Mouse (Mus musculus): Measurements from ENCODE around the gene Trafd1.

Gene Trafd1

DNA sequence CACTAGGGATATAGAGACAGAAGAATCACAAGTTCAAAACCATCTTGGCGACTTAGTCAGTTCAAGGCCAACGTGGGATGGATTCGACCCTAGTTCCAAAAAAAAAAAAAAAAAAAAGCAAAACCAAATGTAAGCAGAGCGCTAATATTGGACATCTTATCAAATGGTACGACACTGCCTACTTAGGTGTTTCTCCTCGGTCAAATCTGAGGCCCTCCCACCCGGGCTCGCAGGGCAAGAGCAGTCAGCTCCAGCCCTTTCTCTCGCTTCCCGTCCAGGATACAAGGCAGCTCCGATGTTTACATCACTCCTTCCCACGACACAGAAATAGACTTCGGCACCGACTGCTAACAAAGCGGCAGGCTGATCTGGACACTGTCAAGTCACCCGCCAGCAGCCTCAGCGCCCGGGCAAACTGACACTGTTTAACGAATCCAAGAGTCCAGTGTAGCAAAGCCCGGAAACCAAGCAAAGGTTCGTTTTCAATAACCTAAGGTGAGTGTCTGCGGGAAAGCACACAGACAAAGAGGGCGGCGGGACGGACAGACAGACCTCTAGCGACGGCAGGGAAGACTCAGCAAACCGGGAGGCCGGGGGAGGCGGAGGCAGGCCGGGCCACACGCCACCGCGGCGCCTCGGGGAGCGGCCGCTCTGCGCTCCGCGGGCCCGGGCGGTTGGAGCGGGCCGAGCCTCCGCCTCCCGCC is 523 bp downstream of the Trafd1 start:
- in situ Hi-C loops (cut with MboI; ENCODE audit: unreplicated experiment in 2 of 2), result no loop called here

DNA sequence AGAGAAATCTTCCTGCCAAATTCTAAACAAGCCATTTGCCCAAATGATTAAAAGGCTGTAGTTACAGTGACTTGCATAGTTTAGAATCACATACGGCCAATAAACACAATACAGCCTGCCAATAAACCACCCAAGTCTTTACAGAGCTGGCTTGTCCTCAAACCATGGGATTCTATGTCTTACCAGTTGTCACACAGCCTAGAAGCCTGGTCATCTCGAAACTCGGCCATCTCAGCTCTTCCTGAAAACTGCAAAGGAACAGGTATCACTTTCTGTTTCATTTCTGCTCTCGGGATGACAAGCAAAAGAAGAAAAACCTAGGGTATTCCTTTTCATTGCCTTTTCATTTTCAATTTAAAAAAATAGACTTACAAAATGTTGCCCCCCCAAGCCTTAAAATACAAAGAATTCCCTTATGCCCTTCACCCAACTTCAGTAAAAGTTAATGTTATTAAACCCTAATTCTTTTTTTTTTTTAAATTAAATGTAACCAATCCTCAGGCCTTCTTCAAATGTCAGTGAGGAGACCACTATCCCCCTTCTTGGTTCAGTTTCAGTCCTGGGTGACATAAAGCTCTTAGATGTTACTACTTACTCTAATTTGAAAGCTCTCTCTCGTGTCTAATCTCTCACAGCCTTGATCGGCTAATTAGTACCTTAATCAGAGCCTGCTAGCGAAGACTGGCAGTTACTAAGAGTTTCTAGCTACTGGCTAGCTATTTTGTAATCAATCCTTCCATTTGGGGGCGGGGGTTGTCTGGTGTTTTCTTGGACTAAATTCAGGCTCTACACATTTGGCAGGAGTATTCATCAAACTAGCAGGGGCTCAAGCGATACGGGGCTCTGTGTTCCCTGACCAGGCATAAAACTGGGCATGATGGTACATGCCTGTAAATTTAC is 1.3 kb downstream of the Trafd1 start:
- in situ Hi-C loops (cut with MboI; ENCODE audit: unreplicated experiment in 2 of 2), result no loop called here

GRCm38 (mm10) chr5:121380692-121381091 is 4.7 kb downstream of the Trafd1 start:
- in situ Hi-C loops (cut with MboI; ENCODE audit: unreplicated experiment in 2 of 2), result no loop called here

- in situ Hi-C loops (cut with MboI; ENCODE audit: unreplicated experiment in 2 of 2), result loop anchor here (5.0 kb wide), 1 partner anchor 161 kb away; no protein-coding TSS in a partner anchor
Measured at GRCm38 (mm10) chr5:121378678-121379256, 6.7 kb downstream of the Trafd1 start.

- in situ Hi-C loops (cut with MboI; ENCODE audit: unreplicated experiment in 2 of 2), result loop anchor here (5.0 kb wide), 1 partner anchor 160 kb away; no protein-coding TSS in a partner anchor
Measured at GRCm38 (mm10) chr5:121376972-121377371, 8.5 kb downstream of the Trafd1 start.

DNA sequence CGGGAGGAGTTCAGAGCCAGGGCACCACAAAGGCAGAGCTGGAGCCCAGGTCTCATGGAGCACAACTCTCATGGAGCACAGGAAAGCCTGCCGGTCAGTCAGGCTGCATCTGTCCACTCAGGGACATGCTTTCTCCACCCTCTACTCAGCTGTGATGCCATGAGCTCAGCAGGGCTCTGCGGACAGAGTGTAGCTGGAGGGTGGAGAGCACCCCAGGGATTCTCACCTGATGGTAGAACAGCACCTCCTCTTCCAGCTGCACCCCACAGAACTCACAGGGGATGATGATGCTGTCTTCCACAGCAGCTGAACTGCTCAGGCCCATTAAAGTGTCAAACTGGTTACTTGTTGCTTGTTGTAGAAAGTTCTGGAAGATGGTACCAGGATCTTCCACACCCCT is 10.6 kb downstream of the Trafd1 start:
- in situ Hi-C loops (cut with MboI; ENCODE audit: unreplicated experiment in 2 of 2), result loop anchor here (5.0 kb wide), 1 partner anchor 157 kb away; no protein-coding TSS in a partner anchor

DNA sequence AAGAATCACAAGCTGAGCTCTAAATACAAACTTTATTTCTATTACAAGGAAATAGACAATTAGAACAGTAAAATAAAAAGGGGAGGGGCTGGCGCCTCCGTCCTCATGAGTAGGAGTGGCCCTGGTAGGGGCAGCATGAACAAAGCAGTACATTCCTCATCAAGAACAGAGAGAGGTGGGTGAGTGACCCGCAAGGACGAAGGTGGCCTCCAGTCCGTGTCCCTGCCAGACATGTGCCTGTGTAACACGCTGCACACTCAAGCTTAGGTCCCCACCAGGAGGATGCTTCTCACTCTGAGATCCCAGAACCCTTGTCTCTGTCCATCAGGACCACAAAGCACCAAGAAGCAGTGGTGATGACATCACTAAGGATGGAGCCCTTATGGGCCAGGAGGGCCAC is 13.7 kb downstream of the Trafd1 start:
- in situ Hi-C loops (cut with MboI; ENCODE audit: unreplicated experiment in 2 of 2), result no loop called here

DNA sequence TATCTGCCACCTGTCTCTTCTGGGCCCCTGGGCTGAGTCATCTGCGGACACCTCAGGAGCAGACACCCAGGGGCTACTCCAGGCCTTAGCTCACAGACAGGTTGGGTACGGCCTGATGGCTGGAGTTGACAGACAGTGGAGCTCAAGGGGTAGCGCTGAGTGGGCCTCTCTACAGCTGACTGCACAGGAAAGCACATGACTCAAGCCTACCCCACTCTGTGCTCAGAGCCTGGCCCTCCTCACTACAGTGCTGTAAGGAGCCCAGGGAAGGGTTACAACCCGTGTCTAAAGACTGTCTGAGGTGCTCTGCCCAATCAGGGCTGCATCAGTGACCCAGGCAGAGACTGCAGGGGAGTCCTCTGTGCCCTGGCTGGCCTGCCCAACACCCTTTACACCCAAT is 18.2 kb downstream of the Trafd1 start:
- in situ Hi-C loops (cut with MboI; ENCODE audit: unreplicated experiment in 2 of 2), result no loop called here

GRCm38 (mm10) chr5:121366449-121367225 is 18.8 kb downstream of the Trafd1 start:
- in situ Hi-C loops (cut with MboI; ENCODE audit: unreplicated experiment in 2 of 2), result no loop called here

GRCm38 (mm10) chr5:121363441-121363840 is 22.0 kb downstream of the Trafd1 start:
- in situ Hi-C loops (cut with MboI; ENCODE audit: unreplicated experiment in 2 of 2), result no loop called here

GRCm38 (mm10) chr5:121361696-121362095 is 23.7 kb downstream of the Trafd1 start:
- in situ Hi-C loops (cut with MboI; ENCODE audit: unreplicated experiment in 2 of 2), result no loop called here

DNA sequence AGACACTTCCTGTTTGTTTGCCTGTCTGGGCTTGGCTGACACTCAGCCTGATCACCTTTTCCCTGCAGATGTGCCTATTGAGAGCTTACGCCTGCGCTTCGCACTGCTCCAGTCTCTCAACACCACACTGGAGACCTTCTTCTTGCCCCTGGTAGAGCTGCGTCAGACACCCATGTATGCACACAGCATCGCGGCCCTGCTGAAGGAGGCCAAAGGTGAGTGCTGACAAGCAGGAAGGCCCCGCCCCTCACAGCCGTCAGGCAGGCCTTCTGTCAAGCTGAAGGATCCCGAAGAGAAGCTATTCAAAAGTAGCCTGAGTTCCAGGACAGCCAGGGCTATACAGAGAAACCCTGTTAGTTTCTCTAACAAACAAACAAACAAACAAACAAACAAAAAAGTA is 26.2 kb downstream of the Trafd1 start:
- in situ Hi-C loops (cut with MboI; ENCODE audit: unreplicated experiment in 2 of 2), result no loop called here

- in situ Hi-C loops (cut with MboI; ENCODE audit: unreplicated experiment in 2 of 2), result loop anchor here in 1 of 2 experiments (10.0 kb wide), 1 partner anchor 421 kb away; no protein-coding TSS in a partner anchor
Measured at GRCm38 (mm10) chr5:121343997-121344396, 41.4 kb downstream of the Trafd1 start.

- in situ Hi-C loops (cut with MboI; ENCODE audit: unreplicated experiment in 2 of 2), result loop anchor here in 1 of 2 experiments (10.0 kb wide), 1 partner anchor 422 kb away; no protein-coding TSS in a partner anchor
Measured at GRCm38 (mm10) chr5:121342490-121342889, 42.9 kb downstream of the Trafd1 start.

GRCm38 (mm10) chr5:121340965-121341473 is 44.4 kb downstream of the Trafd1 start:
- in situ Hi-C loops (cut with MboI; ENCODE audit: unreplicated experiment in 2 of 2), result loop anchor here in 1 of 2 experiments (10.0 kb wide), 1 partner anchor 424 kb away; no protein-coding TSS in a partner anchor

DNA sequence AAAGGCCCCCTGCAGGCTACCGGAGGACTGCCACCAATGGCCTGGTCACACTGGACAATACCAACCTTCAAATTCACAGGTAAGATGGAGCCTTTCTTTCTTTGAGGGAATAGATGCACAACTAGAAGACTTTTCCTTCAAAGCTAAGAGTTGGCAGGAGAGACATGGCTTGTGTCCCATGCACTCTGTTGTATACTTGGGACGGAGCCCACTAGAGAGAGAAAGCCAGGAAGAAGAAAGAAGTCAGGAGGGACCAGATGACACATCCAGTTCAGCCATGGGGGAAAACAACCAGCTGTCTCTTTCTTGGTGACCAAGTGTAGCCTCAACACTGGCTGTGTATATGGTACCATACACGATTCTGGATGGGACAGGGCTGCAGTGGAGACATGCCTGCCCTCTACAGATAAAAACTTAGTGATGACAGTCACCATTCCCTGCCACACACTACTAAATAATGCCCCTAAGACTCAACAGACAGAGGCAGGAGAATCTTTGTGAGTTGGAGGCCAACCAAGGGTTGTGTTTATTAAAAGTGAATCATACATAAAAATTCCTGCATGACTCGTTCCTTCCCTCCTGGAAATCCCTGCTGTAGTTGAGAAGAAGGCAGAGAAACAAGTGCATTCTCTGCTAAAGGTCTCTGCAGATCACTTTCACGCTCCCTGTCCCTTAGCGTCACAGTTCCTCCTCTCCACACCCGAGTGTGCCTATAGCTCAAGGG is 45.8 kb downstream of the Trafd1 start:
- in situ Hi-C loops (cut with MboI; ENCODE audit: unreplicated experiment in 2 of 2), result loop anchor here in 1 of 2 experiments (10.0 kb wide), 1 partner anchor 425 kb away; no protein-coding TSS in a partner anchor

DNA sequence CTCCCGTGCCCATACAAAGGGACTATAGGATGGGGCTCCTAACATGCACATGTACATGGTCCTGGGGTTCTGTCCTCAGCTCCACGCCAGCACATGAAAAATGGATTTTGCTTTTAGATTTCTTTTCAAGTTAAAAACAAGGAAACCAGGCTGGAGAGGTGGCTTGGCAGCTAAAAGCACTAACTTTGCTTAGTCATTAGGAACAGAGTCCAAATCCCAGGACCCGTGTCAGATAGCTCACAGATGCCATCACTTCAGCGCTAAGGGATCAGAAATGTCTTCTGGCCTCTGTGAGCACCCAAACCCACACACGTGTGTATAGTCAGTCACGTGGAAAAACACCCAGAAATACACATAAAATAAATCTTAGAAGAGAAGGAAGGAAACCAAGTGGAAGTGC is 48.7 kb downstream of the Trafd1 start:
- in situ Hi-C loops (cut with MboI; ENCODE audit: unreplicated experiment in 2 of 2), result no loop called here

GRCm38 (mm10) chr5:121336009-121336408 is 49.4 kb downstream of the Trafd1 start:
- in situ Hi-C loops (cut with MboI; ENCODE audit: unreplicated experiment in 2 of 2), result no loop called here

- in situ Hi-C loops (cut with MboI; ENCODE audit: unreplicated experiment in 2 of 2), result no loop called here
Measured at GRCm38 (mm10) chr5:121335426-121335825, 50.0 kb downstream of the Trafd1 start.
